Mouse (Mus musculus) E14TG2a.4 (cell line): ENCODE results near the gene Lamc1.

Experiments
- CTCF ChIP-seq: conservative IDR thresholded peaks from 2 replicates; pipeline ENCODE4 v1.5.1; 2014; ENCODE audit warnings: low read length
- NANOG ChIP-seq: IDR thresholded peaks from 2 replicates; pipeline ENCODE4 v1.6.1; 2014; ENCODE audit warnings: borderline replicate concordance, low read length, mixed read lengths

GRCm38 (mm10) chr1:153192379-153192778 is 140.2 kb downstream of the Lamc1 start:
- no peak for TF ChIP-seq CTCF
- TF ChIP-seq NANOG: no peak
